Mouse (Mus musculus) left cerebral cortex, adult 11 months (tissue): ENCODE results near the gene Gm6169.
A peak's percentile ranks its signal among the peaks of the same experiment; 100 is the strongest.
"Not testable (repeated sequence)": the region's sequence is repeated elsewhere in the genome, so short reads cannot be mapped to it uniquely, and the experiment has no call there.

Source experiments
- DNase-seq: peaks from one replicate; pipeline ENCODE4 v3.0.0; 2022; ENCODE audit warnings: low spot score

Gene Gm6169

DNA sequence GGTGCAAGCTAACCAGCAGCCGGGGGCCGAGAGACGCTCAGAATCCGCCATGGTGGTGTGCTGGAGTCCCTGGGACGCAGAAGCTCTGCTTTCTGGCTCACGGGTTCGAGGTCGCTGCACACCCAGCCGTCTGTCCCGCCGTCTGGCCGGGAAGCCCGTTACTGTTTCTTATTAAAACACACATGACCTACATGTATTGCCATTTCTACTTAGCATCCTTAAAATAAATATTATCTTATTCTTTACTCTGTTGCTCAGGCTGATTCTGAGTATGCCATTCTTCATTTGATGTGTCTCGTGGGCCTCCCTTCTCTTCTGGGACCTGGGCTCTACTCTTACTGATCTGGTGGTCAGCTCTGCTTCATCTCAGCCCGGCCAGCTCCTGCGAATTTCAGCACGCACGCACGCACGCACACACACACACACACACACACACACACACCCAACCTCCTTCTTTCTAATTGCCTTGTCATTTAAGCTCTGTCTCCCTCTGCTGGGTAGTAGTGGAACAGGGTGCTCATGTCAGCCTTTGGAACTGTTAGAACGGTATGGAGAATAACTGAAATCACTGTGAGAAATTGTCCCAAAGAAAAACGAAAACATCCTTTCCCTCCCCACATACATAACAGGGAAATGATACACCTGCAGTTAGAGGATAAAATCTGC is at the start of gene Gm6169:
TSS of gene Gm6169 (minus strand) at position 51 of the 666 bp plus-strand sequence.
- peak; percentile 48 for DNase-seq

DNA sequence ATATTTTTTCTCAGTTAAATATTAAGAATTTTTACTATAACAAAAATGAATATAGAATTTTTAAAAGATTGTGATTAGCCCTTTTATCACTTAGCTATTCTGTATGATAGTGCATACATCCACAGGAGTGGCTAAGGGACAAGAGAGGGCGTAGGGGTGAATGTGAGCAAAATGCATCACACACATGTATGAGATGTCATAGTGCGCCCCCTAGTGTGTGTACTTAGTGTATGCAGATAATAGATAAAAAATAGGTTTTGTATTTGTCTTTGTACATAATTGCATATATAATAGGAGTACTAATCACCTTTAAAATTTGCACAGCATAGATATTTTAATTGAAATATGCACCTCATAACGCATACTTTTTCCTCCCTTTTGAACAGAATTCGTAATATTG is 46.8 kb upstream of the Gm6169 start:
- no peak for DNase-seq

DNA sequence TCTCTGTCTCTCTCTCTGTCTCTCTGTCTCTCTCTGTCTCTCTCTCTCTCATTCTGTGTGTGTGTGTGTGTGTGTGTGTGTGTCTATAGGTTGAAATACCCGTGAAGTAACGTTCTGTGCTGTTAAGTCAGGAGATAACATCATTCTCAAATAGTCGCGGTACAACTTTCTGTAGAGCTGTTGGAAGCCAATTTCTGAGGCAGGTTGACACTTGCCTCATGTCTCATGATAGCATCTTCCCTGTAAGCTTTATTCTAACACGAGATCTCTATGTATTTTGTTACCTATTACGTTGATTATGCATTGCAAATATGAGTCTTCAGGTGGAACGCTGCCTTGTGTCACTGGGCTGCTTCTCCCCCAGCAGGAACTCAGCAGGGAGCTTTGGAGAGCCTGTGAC is 43.3 kb upstream of the Gm6169 start:
- no peak for DNase-seq

DNA sequence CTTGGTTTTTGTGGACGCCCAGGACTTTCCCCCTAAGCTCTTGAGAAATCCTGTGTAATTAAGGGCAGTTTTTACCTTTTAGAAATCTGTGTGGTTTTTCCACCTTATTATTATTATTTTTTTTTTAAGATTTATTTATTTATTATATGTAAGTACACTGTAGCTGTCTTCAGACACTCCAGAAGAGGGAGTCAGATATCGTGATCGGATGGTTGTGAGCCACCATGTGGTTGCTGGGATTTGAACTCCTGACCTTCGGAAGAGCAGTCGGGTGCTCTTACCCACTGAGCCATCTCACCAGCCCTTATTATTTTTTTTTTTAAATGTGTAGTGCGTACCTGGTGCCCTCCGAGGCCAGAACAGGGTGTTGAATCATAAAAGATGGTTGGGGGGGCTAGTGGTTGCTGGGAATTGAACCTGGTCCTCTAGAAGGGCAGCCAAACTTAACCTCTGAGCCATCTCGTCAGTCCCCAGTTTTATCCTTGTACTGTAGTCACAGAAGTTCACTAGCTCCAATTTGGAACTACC is 39.4 kb upstream of the Gm6169 start:
- DNase-seq, result not testable (repeated sequence)

DNA sequence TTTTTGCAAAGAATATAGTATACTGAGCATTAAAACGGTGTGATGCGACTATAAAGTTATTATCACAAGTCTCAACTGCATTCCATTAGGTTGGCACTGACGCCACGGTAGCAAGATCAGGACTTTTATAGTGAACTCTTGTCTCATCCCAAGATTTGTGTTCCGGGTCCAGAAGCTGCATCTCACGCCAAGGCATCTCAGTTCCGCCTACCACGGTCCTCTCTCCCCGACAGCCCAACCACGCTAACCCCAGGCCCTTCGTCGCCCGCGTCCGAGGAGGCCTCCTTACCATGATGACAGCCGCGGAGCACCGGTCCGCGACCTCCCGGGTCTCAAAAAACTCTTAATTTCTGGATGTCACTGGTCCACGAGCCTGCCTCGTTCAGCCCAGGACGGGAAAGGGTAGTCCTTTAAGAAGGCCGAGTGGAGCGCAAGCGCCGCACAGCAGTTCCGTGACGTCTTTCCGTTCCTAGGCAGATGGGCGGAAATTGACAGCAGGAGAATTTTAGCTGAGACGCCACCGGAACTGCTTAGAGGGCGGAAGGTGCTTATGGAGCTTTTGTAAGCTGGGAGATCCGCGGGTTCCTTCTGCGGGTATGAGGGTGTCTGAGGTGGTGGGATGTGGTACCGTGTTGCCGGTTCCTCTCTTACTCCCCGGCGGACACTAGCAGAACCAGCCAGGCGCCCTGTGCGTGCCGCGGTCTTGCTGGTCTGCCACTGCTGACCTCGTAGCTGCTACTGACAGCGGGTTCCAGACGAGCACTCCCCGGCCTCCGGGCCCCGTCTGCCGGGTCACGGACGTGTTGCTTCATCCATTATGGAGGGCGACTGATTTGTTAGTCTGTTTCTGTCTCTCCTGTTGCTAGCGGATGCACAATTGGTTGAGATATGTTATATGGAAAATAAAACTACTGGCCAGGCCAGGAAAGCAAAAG is 38.7 kb upstream of the Gm6169 start, which contains the start of the genes Gfm2 and Nsa2:
TSS of gene Gfm2 (plus strand) at position 472 of the 935 bp plus-strand sequence.
TSS of gene Nsa2 (minus strand) at position 472 of the 935 bp plus-strand sequence.
- peak; percentile 86 for DNase-seq

DNA sequence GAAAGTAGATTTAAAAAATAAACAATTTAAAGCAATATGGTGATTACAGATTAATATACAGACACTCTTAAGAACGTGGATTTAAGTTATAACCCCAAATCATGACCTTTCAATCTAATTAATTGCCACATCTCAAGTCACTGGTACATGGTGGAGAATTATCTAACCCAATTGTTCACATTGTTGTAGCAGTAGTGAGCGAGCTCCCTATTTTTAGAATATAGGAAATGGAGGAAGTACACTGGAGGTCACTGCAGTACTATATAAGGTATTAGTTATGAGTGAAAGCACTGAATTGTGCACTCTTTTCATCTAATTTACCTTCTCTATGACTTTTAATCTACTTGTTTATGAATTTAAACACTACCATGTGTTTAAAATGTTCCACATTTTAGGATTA is 31.4 kb upstream of the Gm6169 start:
- DNase-seq, result not testable (repeated sequence)

DNA sequence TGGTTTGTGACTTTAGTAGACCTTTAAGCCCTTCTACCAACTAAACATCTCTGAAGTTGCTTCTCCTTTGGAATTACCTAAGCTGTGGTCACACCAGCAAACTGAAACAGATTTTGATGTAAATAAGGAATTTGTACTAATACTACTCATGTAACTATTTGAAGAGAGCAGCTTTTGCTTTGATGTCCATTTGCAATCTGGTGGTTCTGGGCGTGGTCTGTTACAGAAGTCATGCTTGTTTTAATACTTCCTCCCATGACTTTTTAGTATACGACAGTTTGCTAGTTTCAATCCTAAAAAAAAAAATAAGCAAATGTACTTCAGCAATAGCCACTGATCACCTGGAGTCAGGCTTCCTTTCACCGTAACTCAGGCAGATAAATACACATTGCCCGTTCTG is 30.6 kb upstream of the Gm6169 start:
- not testable (repeated sequence) for DNase-seq

DNA sequence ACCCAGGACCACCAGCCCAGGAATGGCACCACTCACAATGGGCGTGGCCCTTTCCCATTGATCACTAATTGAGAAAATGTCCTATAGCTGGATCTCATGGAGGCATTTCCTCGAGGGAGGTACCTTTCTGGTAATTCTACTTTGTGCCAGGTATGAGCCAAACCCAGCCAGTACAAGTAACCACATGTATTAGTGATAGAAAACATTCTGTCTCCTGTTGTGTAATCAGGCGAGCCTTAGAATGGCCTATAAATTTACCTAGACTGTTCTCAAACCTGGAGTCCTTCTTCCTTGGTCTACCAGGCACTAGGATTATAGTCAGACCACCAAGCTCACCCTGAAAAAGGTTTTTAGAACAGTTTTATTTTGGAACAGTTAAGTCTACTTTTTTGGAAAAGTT is 22.3 kb upstream of the Gm6169 start:
- DNase-seq, result no peak

DNA sequence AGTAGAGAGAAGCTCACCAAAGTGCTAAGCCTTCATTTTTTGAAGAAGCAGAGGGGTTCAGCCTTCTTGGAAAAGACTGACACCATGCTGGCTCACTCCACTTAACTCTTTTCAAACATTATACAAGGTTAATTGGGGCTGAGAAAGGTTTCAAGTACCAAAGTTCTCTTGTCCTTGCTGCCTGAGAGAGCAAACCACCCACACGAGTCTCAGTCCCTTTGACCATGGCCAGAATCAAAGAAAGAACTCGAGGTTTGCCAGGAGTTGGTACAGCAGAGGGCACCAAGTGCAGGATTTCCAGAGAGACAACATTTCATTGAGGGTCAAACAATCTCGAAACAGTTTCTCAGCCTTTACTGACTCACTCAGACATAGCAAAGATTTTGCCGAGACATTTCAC is 10.0 kb upstream of the Gm6169 start:
- no peak for DNase-seq

DNA sequence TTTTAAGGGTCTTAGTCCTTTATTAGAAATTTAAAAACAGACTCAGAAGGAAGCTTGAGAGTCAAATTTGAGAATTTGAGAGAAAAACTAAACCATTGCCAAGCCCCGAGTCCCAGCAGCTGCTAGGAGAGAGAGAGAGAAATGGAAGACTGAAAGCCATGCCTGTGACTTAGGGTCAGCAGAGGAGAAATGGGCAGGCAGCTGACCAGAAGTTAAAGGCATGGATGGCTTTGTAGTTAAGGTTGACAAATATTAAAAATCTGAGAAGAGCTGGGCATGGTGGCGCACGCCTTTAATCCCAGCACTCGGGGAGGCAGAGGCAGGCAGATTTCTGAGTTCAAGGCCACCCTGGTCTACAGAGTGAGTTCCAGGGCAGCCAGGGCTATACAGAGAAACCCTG is 8.7 kb upstream of the Gm6169 start:
- DNase-seq, result not testable (repeated sequence)

DNA sequence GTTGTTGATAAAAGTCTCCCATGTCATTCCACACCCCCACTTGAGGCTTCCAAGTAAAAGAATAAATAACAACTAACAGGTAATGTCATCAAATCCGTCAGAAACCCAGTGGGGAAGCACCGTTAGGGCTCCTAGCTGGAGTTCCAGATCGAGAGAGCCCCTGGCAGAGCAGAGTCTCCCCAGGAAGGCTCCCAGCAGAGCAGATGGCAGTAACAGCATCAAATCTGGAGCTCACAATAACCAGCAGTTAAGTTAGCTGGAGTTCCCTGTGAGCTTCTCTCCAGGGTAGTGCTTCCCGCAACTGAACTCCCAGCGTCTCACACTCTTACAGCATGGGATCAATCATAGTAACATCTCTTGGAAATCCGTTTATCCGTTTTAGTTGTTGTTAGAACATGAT is 6.0 kb upstream of the Gm6169 start:
- no peak for DNase-seq

DNA sequence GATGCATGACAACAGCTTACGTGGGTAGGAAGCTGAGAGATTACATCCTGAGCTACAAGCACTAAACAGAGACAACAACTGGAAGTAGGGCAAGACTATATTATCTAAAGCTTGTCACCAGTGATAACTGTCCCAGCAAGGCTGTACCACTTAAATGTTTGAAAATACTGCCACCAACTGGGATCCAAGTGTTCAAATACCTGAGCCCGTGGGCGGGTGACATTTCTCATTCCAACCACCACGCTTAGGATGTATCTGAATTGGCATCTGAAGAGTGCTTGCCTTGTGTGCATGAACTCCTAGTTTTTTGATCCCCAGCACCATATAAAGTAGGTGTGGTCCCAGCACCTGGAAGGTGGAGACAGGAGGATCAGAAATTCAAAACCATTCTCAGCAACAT is 3.3 kb downstream of the Gm6169 start:
- DNase-seq, result no peak

DNA sequence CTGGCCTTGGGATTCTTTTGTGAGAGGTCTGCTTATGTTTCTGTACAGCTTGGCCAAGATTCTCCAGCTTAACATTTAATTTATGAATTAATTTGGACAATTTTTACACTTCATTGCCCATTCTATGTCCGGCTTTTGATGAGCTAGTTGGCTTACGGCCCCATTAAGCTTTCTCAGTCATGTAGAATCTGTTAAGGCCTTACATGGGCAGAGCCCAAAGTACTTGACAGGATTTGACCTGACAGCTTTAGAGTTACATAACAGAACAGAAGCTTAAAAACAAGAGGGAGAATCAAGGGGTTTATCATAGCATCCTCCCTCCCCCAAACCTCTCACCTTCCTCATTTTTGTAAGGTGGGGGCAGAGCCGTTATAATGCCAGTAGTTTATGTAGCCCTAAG is 10.9 kb downstream of the Gm6169 start:
- no peak for DNase-seq

DNA sequence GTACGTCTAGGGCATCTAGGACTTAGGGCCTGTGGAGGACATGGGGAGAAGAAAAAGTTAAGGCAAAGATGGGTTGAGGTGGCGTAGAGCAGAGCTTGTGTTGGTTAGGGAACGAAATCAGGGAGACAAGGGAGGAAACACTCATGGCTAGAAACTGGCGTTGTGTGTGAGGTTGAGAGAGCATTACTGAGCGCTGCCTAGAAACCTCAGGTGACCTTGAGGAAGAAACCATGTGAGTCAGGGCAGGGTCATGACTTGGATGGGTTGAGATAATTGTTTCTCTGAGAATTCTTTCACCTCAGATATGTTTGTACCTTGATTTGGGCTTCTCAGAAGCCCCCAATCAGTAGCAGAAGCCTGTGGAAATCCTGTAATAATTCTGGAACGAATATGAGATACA is 11.6 kb downstream of the Gm6169 start:
- DNase-seq, result no peak

DNA sequence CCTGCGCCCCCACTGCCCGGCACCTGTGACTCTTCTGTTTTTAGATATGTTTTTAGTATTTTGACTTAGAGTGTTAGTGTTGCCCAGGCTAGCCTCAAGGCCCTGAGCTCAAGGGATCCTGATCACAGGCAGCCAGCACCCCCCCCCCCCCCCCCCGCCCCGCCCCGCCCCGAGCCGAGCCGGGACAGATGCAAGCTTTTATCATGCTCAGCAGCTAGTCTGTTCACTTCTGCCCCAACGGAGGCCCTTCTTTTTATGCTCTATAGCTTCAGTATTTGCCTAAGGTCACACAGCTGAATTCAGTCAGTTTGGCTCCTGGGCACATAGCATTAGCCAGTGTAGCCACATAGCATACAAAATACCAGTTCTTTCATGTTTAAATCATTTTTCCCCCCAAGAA is 12.7 kb downstream of the Gm6169 start:
- no peak for DNase-seq

DNA sequence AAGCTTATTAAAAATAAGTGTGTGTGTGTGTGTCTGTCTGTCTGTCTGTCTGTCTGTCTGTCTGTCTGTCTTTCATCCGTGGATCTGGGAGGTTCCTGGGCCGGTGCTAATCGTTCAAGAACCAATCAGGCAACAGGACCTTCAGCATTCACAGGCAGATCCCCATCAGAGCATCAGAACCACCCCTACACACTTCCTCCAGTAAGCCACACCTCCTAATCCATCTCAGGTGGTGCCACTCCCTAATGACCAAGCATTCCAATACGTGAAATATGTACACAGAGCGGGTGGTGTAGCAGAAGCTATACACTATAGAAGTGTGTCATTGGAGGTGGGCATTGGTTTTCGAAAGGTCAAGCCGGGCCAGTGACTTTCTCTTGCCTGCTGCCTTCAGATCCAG is 16.6 kb downstream of the Gm6169 start:
- DNase-seq, result no peak

DNA sequence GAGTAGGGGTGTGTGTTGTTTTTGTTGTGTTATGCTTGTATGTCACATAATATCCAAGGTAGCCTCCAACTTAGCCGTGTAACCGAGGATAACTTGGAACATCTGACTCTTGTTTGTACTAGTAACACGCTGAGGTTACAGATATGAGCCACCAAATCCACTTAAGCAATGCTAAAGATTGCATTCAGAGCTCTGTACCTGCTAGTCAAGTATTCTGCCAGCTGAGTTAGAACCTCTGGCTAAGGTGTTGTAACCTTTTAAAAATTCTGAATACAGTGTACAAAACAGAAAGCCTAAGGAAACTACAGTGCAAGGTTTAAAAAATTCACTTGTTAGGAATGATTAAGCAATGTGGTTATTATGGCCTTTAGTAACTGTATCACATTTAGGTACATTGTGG is 18.4 kb downstream of the Gm6169 start:
- DNase-seq, result no peak

DNA sequence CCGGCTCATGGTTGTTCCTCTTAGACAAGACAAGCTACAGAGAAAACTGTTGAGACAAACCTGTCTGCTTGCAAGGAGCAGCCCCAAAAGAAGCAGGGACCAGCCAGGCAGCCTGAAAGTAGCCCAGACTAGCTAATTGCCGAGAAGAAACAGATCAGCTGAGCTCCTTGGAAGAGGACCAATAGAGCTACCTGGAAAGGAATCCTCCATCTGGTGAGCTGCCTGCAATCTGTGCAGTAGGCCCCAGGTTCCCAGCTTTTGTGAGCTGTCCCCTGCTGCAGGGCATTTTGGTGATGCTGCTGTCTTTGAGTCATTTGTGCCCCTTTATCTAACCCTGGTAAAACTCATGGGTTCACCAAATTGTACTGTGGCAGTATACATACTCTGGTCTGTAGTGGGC is 18.8 kb downstream of the Gm6169 start:
- DNase-seq, result no peak

DNA sequence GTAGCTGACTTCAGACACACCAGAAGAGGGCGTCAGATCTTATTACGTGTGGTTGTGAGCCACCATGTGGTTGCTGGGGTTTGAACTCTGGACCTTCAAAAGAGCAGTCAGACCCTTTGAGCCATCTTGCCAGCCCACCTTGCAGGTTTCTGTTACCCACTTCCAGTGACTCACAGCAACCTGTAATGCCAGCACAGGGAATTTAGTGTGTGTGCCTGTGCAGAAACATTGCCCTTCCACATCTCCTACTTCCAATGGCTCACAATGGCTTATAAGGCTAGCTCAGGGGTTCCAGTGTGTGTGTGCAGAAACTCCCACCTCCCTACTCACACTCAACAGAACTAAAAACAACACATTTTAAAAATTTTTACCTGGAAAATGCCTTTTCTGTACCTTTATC is 21.5 kb downstream of the Gm6169 start:
- DNase-seq, result no peak

DNA sequence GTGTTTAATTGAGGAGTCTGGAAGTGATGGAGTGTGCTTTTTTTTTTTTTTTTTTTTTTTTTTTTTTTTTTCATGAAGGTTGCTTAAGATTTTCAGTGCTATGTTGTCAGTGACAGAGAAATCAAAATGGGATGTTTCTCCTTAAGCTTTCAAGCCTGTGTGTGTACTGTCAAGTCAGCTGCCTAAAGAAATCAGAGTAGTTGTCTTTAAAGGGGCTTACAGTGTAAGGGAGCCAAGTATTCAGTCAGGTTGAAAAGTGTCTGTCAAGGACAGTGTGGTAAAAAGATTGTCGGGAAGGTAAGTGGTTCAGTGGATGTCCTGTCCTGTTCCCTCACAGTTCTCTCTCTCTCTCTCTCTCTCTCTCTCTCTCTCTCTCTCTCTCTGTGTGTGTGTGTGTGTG is 25.5 kb downstream of the Gm6169 start:
- DNase-seq, result no peak

DNA sequence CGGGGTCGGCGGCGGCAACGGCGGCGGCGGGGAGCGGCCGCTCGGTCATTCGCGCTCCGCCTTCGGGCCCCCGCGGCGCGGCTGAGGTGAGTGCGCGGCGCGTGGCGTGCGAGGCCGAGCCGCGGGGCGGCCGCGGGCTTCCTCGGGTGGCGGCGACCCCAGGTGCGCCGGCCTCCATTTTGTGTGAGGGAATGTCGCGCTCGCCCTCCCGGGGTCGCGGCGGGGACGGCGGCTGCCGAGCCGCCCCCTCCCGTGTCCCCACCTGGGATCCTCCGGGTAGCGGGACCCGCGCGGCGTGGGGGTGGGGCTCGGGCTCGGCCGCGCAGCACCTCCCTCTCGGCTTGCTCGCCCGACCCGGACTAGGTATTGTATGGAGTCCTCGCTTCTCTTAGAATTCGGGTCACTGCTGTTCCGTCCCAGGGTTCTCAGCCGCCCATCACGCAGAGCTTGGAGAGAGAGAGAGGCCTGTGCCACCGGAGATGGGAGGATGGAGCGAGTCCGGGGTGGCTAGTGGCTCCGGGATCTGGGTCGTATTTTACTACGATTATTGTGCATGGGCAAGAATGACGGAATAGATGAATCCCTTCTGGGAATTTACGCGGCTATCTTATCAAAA is 27.3 kb downstream of the Gm6169 start:
- no peak for DNase-seq

DNA sequence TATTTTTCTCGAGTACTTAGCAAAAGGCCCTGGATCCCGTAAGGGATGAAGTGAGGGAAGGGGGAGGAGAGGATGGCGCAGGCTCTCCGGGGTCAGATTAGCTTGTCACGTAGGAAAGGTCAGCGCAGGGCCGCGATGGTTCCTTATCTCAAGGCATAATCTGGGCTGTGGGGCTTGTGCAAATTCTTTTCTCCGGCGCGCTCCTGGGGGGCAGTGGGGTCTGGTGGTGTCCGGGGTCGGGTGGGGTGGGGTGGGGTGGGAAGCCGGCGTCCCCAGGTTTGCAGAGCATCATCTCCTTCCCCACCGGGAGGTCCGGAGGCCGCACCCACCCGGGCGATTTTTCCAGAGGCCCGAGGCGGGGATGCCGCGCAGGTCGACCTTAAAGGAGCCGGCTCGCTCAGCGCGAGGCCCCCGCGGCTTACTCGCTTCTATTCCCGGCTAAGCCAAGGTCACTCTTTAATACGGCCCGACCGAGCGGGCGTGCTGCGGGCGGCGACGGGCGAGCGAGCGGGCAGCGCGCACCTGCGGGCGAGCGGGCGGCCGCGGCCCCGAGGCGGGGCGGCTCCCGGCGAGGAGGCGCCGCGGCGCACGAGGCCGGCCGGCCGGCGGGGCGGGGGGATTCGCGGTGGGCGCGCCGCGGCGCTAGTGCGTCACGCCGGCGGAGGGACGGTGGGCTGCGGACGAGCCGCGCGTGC is 28.0 kb downstream of the Gm6169 start:
- DNase-seq, result no peak
